25 mouse cellular contexts compared by ENCODE assay signal in the genomic region with DNA sequence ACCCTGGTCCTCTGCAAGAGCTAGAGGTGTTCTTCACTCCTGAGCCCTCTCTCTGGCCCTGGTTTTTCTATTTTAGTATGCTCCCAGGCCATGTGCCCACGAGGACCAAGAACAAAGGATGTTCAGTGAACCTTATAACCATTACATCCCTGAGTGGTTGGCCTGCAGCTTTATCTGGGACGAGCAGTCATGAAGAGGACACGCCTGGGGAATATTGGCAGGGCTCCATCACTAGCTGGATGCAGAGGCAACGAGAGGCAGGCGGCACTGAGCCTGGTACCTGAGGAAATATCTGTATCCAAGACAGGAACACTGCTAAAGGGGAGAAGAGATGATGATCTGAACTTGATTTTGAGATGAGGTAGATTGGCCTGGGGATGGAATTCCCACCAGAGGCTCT. TPM values are rescaled to one million over a fixed set of nuclear protein-coding genes. Genes with fewer than 3 reads are reported as not detected.
DNase-seq lines count a peak whose midpoint lies in the region; ATAC-seq and TF ChIP-seq lines count a peak whose summit lies in the region.
"Had no signal": no experiment of that assay in that cellular context is flagged by ENCODE, and none has a peak within 500 bp of the region (broad histone marks: within the 10 kb centered on the region; RNA-seq: fewer than 3 reads in every experiment).

No protein-coding gene starts in this region.

- H3K4me1 ChIP-seq in lung, postnatal 0 days (ENCODE audit: insufficient read depth, low read depth, low read length) = no peaks in the 10 kb centered on the region
- 0 out of 2 replicates have a peak, but pooled peaks cover 5% of the 10 kb centered on the region for H3K4me1 ChIP-seq in forebrain, embryonic 12.5 days
- H3K4me1 ChIP-seq: hindbrain, embryonic 13.5 days; liver, embryonic 13.5 days; megakaryocyte, embryonic 14.5 days had no signal

- intact Hi-C loops in heart, postnatal 36 days (cut with DNase I) = no loop called here

- no peaks in the 10 kb centered on the region for H3K27me3 ChIP-seq in lung, postnatal 0 days (replicated peaks; ENCODE audit: insufficient read depth, low read length)
- H3K27me3 ChIP-seq in forebrain, embryonic 12.5 days = no peaks in the 10 kb centered on the region
- H3K27me3 ChIP-seq: hindbrain, embryonic 13.5 days; liver, embryonic 13.5 days; megakaryocyte, embryonic 14.5 days had no signal

- no peak for ATAC-seq in lung, postnatal 0 days
- ATAC-seq in forebrain, embryonic 12.5 days (ENCODE audit: low FRiP score) = no peak
- ATAC-seq: forebrain, embryonic 14.5 days; midbrain, embryonic 16.5 days had no signal

- WGBS in lung, postnatal 0 days = 60% methylated on average over 5 of the region's 5 CpGs
- 81% methylated on average over 5 of the region's 5 CpGs for WGBS in forebrain, embryonic 12.5 days

- no peak overlapping the region for H3K9ac ChIP-seq in lung, postnatal 0 days (replicated peaks; ENCODE audit: low read depth)
- H3K9ac ChIP-seq in forebrain, embryonic 12.5 days = no peak overlapping the region
- H3K9ac ChIP-seq: hindbrain, embryonic 13.5 days; liver, embryonic 13.5 days had no signal

- no peak overlapping the region for H3K4me2 ChIP-seq in lung, postnatal 0 days (replicated peaks; ENCODE audit: low read depth, low read length)
- no peak overlapping the region for H3K4me2 ChIP-seq in forebrain, embryonic 12.5 days
- H3K4me2 ChIP-seq: hindbrain, embryonic 13.5 days; liver, embryonic 13.5 days had no signal

- no peak overlapping the region for H3K4me3 ChIP-seq in lung, postnatal 0 days (ENCODE audit: low read depth, low read length)
- no peak overlapping the region for H3K4me3 ChIP-seq in forebrain, embryonic 12.5 days (replicated peaks)
- H3K4me3 ChIP-seq: heart, embryonic 10.5 days; hindbrain, embryonic 13.5 days; liver, embryonic 13.5 days; megakaryocyte, embryonic 14.5 days had no signal

- no peaks in the 10 kb centered on the region for H3K36me3 ChIP-seq in lung, postnatal 0 days (ENCODE audit: insufficient read depth, low read length)
- no peaks in the 10 kb centered on the region for H3K36me3 ChIP-seq in forebrain, embryonic 12.5 days (replicated peaks)
- H3K36me3 ChIP-seq: heart, embryonic 10.5 days; hindbrain, embryonic 13.5 days; liver, embryonic 13.5 days had no signal

- no peak overlapping the region for H3K27ac ChIP-seq in lung, postnatal 0 days (ENCODE audit: low read length)
- H3K27ac ChIP-seq in forebrain, embryonic 12.5 days = no peak overlapping the region
- H3K27ac ChIP-seq: heart, embryonic 10.5 days; hindbrain, embryonic 13.5 days; liver, embryonic 13.5 days; stomach, postnatal 0 days had no signal

- DNase-seq in heart, adult 11 months = peak; percentile 88
- DNase-seq in heart, postnatal 36 days = no peak
- DNase-seq in urinary bladder, postnatal 14 days (ENCODE audit: low spot score) = peak; percentile 20
- no peak for DNase-seq in urinary bladder, adult 2 months (ENCODE audit: low spot score)
- DNase-seq in kidney, postnatal 10 days = peak; percentile 46
- no peak for DNase-seq in lung, postnatal 0 days (ENCODE audit: low spot score)
- DNase-seq: cerebellum, adult 11-12 months; embryo, embryonic 11 days; gastrocnemius, postnatal 36 days; heart, postnatal 10 days; liver, embryonic 13.5 days had no signal

- TF ChIP-seq CTCF in lung, postnatal 0 days (IDR thresholded peaks at IDR 0.05) = no peak

- TF ChIP-seq EP300 in lung, postnatal 0 days (IDR thresholded peaks at IDR 0.05) = no peak

- H3K9me3 ChIP-seq in lung, postnatal 0 days (ENCODE audit: low read length) = no peaks in the 10 kb centered on the region
- H3K9me3 ChIP-seq in forebrain, embryonic 12.5 days = no peaks in the 10 kb centered on the region
- H3K9me3 ChIP-seq: heart, embryonic 10.5 days; hindbrain, embryonic 13.5 days; liver, embryonic 13.5 days had no signal

RNA-seq across cellular contexts. Expression of gene Helt, which starts 37.3 kb away (rescaled TPM):
- 1 to 10 TPM; 1.4 to 3.9 TPM for total RNA-seq in heart, postnatal 36 days (2021)
- polyA plus RNA-seq in urinary bladder, adult 2 months (2012; rRNA removed) = not detected in 2 replicates
- polyA plus RNA-seq in lung, postnatal 0 days (2015; fragmentation: Nextera tagmentation; extraction: Ambion mirVana) = not detected in 2 replicates
- 11.1 and 13.0 TPM in 2 replicates for polyA plus RNA-seq in forebrain, embryonic 12.5 days (2016; fragmentation: Nextera tagmentation; extraction: Ambion mirVana)
- total RNA-seq: adrenal gland, adult 18-20 months; heart, postnatal 10 days; layer of hippocampus, adult 18-20 months; left cerebral cortex, adult 18-20 months had no signal
- polyA plus RNA-seq: C2C12; heart, embryonic 10.5 days; intestine, embryonic 14.5 days; limb, embryonic 11.5 days; lung, embryonic 16.5 days; stomach, postnatal 0 days had no signal

Comparison
In these comparisons a context has a peak if more than half of its experiments do, and no peak if none do; other contexts are left out.
1. DNase-seq: peak in heart, adult 11 months (single experiment), urinary bladder, postnatal 14 days (single experiment) and kidney, postnatal 10 days (single experiment); none in heart, postnatal 36 days (0 of 2), urinary bladder, adult 2 months (single experiment) and lung, postnatal 0 days (single experiment).
2. RNA of gene Helt, which starts 37.3 kb away (polyA plus RNA-seq): 11.1 to 13.0 TPM in forebrain, embryonic 12.5 days; not detected in urinary bladder, adult 2 months and not detected in lung, postnatal 0 days; every median in the first group is over 10 times any median in the second.